Mouse (Mus musculus) forebrain, postnatal 0 days (tissue): ENCODE data around the gene Ambra1. TPM values are rescaled to one million over a fixed set of nuclear protein-coding genes. Genes with fewer than 3 reads are reported as not detected.

Experiments used
- ATAC-seq: fragments of 200-750 bp; cut with Nextera tagmentation; 2 replicates; pipeline ENCODE4 v1.8.0; 2017; ENCODE audit warnings: mild to moderate bottlenecking, moderate library complexity
- DNase-seq: peaks from one replicate; pipeline ENCODE4 v3.0.0-alpha.2; 2015
- H3K27ac ChIP-seq: fragments of 300-500 bp; sonication (generic); 2 replicates; pipeline ENCODE4 v1.5.1; 2014; ENCODE audit warnings: low read depth, mild to moderate bottlenecking, antibody characterized with exemption, low read length, moderate library complexity, mixed read lengths
- H3K27me3 ChIP-seq: fragments of 300-500 bp; sonication (generic); 2 replicates; pipeline ENCODE4 v1.6.1; 2014; ENCODE audit warnings: mild to moderate bottlenecking, low read length, mixed read lengths; ENCODE audit not compliant: insufficient read depth
- H3K36me3 ChIP-seq: fragments of 300-500 bp; sonication (generic); 2 replicates; pipeline ENCODE4 v1.6.1; 2014; ENCODE audit warnings: mild to moderate bottlenecking, moderate library complexity; ENCODE audit not compliant: insufficient read depth
- H3K4me1 ChIP-seq: fragments of 300-500 bp; sonication (generic); 2 replicates; pipeline ENCODE4 v1.6.1; 2014; ENCODE audit warnings: antibody characterized with exemption; ENCODE audit not compliant: insufficient read depth
- H3K4me2 ChIP-seq: fragments of 300-500 bp; sonication (generic); 2 replicates; pipeline ENCODE4 v1.6.1; 2014; ENCODE audit warnings: low read depth, mild to moderate bottlenecking, moderate library complexity
- H3K4me3 ChIP-seq: fragments of 300-500 bp; sonication (generic); 2 replicates; pipeline ENCODE4 v1.5.1; 2014; ENCODE audit warnings: low read depth, low read length, mixed read lengths
- H3K9ac ChIP-seq: fragments of 300-500 bp; sonication (generic); 2 replicates; pipeline ENCODE4 v1.6.1; 2014; ENCODE audit warnings: mild to moderate bottlenecking
- H3K9me3 ChIP-seq: fragments of 300-500 bp; sonication (generic); 2 replicates; pipeline ENCODE4 v1.6.1; 2016; ENCODE audit warnings: low read length
- CTCF ChIP-seq: sonication (generic); IDR thresholded peaks from 2 replicates; pipeline ENCODE4 v1.5.1; 2016; ENCODE audit warnings: antibody characterized with exemption, control low read depth, low read depth
- WGBS: fragments of 180-500 bp; shearing (Covaris S2); extraction: QIAGEN DNeasy Blood & Tissue Kit; methylation state at CpG from one replicate; pipeline ENCODE4 v1.1.7; 2014; 5-methylcytosine and 5-hydroxymethylcytosine counted together
- polyA plus RNA-seq: library from polyadenylated mRNA; unstranded; fragments of >200 nt; fragmentation: Nextera tagmentation; extraction: Ambion mirVana; gene quantifications from 2 replicates; pipeline ENCODE4 v1.2.1, GENCODE M21; 2015
- total RNA-seq: library from RNA; depleted of rRNA; stranded (reverse); fragments of >200 nt; gene quantifications from 2 replicates; pipeline ENCODE4 v1.2.3, GENCODE M21; 2014

Ambra1 gene
- total and polyA plus RNA-seq, 2 experiments from 2014 or later = 17.0 to 47.2 TPM

- H3K4me3 ChIP-seq = no peak overlapping the region; the same call in 1 of the 2 replicates
- WGBS = 50% methylated on average over 1 of the region's 1 CpGs
- no peaks in the 10 kb centered on the region for H3K36me3 ChIP-seq
- H3K4me1 ChIP-seq = no peaks in the 10 kb centered on the region; the same call in none of the 2 replicates
- H3K9me3 ChIP-seq = no peaks in the 10 kb centered on the region
- peaks cover 19% of the 10 kb centered on the region for H3K27me3 ChIP-seq
- H3K4me2 ChIP-seq = no peak overlapping the region
- DNase-seq (no peak), ATAC-seq (no peak)
- H3K9ac ChIP-seq = no peak overlapping the region
- no peak for TF ChIP-seq CTCF
- H3K27ac ChIP-seq = no peak overlapping the region
Observed at GRCm38 (mm10) chr2:91924726-91925125, 194.8 kb downstream of the Ambra1 start.

DNA sequence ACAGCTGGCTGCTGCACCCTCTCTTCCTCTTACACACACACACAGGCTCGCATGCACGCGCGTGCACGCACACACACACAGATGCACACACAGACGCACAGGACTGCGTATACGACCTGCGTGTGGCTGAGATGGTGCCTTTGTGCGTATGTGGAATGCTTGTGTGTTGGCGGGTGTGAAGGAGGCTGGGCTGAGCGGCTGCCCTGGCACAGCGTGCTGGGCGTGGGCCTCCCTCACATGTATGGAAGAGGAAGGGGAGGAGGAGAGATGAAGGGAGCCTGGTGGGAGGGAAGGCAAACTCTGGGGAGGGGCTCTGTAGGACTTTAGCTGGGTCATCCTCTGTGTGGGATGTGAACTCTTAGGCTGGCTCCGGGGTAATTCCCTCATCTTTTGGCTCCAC is 195.5 kb downstream of the Ambra1 start:
- no peak for TF ChIP-seq CTCF
- H3K4me3 ChIP-seq = no peak overlapping the region
- H3K4me2 ChIP-seq = no peak overlapping the region
- H3K9ac ChIP-seq = no peak overlapping the region
- H3K27ac ChIP-seq = no peak overlapping the region
- H3K9me3 ChIP-seq = no peaks in the 10 kb centered on the region
- no peaks in the 10 kb centered on the region for H3K36me3 ChIP-seq
- 85% methylated on average over 15 of the region's 15 CpGs for WGBS
- peaks cover 19% of the 10 kb centered on the region for H3K27me3 ChIP-seq
- peaks cover 2% of the 10 kb centered on the region for H3K4me1 ChIP-seq
- DNase-seq = no peak
- ATAC-seq = no peak

DNA sequence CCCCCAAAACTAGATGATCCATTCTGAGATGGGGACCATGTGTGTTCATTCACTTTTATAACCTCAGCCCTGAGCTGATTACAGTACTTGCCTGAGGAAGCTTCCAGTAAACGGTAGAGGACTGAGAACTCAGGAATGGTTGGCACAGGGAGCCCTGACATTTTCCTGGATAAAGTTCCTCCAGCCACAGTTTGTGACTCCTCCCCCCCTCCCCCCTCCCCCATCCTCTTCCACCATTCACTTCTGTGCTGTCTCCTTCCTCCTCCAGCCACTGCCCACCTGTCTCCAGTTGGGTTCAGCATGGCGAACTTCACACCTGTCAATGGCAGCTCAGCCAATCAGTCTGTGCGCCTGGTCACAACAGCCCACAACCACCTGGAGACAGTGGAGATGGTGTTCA is 197.0 kb downstream of the Ambra1 start, which contains the start of gene Chrm4:
TSS of gene Chrm4 (plus strand) at position 301 of the 400 bp plus-strand sequence.
- Histone ChIP-seq H3K36me3 (no peaks in the 10 kb centered on the region), H3K9ac (no peak within 1 kb of the TSS), H3K4me1 (peaks cover 7% of the 10 kb centered on the region; the same call in 1 of the 2 replicates), H3K9me3 (no peaks in the 10 kb centered on the region), H3K27me3 (peaks cover 19% of the 10 kb centered on the region), H3K4me2 (no peak within 1 kb of the TSS), H3K4me3 (no peak within 1 kb of the TSS), H3K27ac (no peak within 1 kb of the TSS)
- no peak for DNase-seq
- WGBS = 93% methylated on average over 3 of the region's 3 CpGs
- no peak for TF ChIP-seq CTCF
- no peak for ATAC-seq

DNA sequence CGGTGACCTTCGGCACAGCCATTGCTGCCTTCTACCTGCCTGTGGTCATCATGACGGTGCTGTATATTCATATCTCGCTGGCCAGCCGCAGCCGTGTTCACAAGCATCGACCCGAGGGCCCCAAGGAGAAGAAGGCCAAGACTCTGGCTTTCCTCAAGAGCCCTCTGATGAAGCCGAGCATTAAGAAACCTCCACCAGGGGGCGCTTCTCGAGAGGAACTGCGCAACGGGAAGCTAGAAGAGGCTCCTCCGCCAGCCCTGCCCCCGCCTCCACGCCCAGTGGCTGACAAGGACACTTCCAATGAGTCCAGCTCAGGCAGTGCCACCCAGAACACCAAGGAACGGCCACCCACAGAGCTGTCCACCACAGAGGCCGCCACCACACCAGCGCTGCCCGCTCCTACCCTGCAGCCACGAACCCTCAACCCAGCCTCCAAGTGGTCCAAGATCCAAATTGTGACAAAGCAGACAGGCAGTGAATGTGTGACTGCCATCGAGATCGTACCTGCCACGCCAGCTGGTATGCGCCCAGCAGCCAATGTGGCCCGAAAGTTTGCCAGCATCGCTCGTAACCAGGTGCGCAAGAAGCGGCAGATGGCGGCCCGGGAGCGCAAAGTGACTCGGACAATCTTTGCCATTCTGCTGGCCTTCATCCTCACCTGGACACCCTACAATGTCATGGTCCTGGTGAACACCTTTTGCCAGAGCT is 198.0 kb downstream of the Ambra1 start:
- DNase-seq (no peak), ATAC-seq (no peak)
- no peak overlapping the region for H3K27ac ChIP-seq
- peaks cover 7% of the 10 kb centered on the region; the same call in 1 of the 2 replicates for H3K4me1 ChIP-seq
- H3K4me2 ChIP-seq = no peak overlapping the region
- no peak overlapping the region for H3K9ac ChIP-seq
- no peak overlapping the region for H3K4me3 ChIP-seq
- H3K36me3 ChIP-seq = no peaks in the 10 kb centered on the region
- no peaks in the 10 kb centered on the region for H3K9me3 ChIP-seq
- peaks cover 11% of the 10 kb centered on the region for H3K27me3 ChIP-seq
- WGBS = 49% methylated on average over 34 of the region's 34 CpGs
- peak; percentile 66 for TF ChIP-seq CTCF

GRCm38 (mm10) chr2:91928534-91929350 is 198.8 kb downstream of the Ambra1 start:
- no peak overlapping the region for H3K4me3 ChIP-seq
- H3K4me1 ChIP-seq = peaks cover 7% of the 10 kb centered on the region; the same call in 1 of the 2 replicates
- H3K9ac ChIP-seq = no peak overlapping the region
- H3K4me2 ChIP-seq = no peak overlapping the region
- no peaks in the 10 kb centered on the region for H3K9me3 ChIP-seq
- WGBS = 78% methylated on average over 23 of the region's 23 CpGs
- ATAC-seq (no peak), DNase-seq (no peak)
- H3K36me3 ChIP-seq = no peaks in the 10 kb centered on the region
- peaks cover 4% of the 10 kb centered on the region; the same call in 1 of the 2 replicates for H3K27me3 ChIP-seq
- TF ChIP-seq CTCF = no peak
- H3K27ac ChIP-seq = no peak overlapping the region

DNA sequence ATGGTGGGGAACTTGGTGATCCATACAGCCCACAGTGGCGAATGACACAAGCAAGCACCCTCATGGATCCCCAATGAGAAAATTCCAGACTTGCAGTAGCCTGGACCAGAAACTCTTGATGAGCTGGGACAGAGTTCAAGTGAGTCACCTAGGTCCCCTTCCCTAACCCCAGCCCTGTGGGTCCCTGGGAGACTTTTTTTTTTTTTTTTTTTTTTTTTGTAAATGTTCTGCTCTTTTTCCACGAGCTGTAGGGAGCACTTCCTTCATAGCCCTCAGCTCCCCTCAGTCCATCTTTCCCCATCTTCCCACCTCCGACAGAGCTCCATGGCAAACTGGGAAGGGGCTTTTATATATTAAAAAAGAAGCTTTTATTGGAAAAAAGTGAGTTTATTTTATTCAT is 199.5 kb downstream of the Ambra1 start:
- Histone ChIP-seq H3K9me3 (no peaks in the 10 kb centered on the region), H3K4me1 (peaks cover 7% of the 10 kb centered on the region; the same call in 1 of the 2 replicates), H3K27me3 (no peaks in the 10 kb centered on the region), H3K27ac (no peak overlapping the region), H3K4me3 (no peak overlapping the region), H3K4me2 (peak overlapping the region; percentile 80; the same call in 1 of the 2 replicates), H3K9ac (no peak overlapping the region), H3K36me3 (no peaks in the 10 kb centered on the region; the same call in 1 of the 2 replicates)
- DNase-seq = no peak
- no peak for TF ChIP-seq CTCF
- no peak for ATAC-seq
- 54% methylated on average over 3 of the region's 3 CpGs for WGBS
